Mouse (Mus musculus): ENCODE data around the gene Ift140.

DNA sequence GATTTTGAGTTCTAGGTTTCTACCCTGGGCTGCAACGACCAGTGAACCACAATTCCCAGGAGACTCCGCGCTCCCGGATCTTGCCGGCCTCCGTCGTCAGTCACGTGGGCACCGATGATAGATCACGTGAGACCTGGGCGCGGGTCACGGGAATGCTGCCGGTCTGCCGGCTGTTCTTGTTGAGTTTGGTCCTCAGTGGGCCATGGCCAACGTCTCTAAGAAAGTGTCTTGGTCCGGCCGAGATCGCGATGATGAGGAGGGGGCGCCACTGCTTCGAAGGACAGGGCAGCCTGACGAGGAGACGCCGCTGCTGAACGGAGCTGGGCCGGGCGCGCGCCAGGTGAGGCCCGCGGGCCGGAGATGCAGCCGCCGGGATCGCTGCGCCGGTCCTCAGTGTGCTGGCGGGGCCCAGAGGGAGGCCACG lies 117.4 kb downstream of the Ift140 start, which contains the start of gene Clcn7:
- TF ChIP-seq POLR2A (IDR thresholded peaks at IDR 0.05; ENCODE audit: borderline replicate concordance, extremely low read depth, insufficient read depth, insufficient read length, poor library complexity, severe bottlenecking), result peak; percentile 58; the same call in 1 of the 2 replicates
- TF ChIP-seq CTCF (IDR thresholded peaks at IDR 0.05; ENCODE audit: borderline replicate concordance, extremely low read depth, insufficient read depth, insufficient read length), result no peak
